Mouse (Mus musculus): ENCODE data around the gene Adamts12. TPM values are rescaled to one million over a fixed set of nuclear protein-coding genes. Genes with fewer than 3 reads are reported as not detected.

Gene Adamts12
- total RNA-seq, 2 experiments from 2014 or later: 6.8 to 7.1 TPM

DNA sequence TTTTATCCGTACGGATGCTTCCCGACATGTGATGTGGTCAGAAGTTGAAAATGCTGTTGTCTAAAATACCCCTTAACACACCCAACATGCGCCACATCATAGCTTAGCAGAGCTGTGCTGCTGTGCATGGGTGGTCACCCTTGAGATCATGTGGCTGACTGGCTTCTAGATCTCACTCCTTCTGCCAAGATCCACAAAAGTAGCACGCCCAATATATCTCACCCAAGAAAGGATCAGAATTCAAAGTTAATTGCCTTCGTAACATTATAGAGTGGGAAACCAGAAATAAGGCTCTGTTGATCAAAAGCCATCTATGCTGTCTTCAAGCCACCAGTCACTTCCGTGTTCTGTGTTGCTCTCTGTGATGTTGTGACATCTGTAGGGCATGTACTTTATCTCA is 3.3 kb downstream of the Adamts12 start:
- intact Hi-C loops (cut with DNase I): no loop called here

GRCm38 (mm10) chr15:11075726-11076361 is 11.3 kb downstream of the Adamts12 start:
- DNase-seq (ENCODE audit: low spot score): no peak
- intact Hi-C loops (cut with DNase I): no loop called here

More for the DNA sequence above, 3.3 kb downstream of the Adamts12 start:
- no peak for DNase-seq (ENCODE audit: low spot score)

DNA sequence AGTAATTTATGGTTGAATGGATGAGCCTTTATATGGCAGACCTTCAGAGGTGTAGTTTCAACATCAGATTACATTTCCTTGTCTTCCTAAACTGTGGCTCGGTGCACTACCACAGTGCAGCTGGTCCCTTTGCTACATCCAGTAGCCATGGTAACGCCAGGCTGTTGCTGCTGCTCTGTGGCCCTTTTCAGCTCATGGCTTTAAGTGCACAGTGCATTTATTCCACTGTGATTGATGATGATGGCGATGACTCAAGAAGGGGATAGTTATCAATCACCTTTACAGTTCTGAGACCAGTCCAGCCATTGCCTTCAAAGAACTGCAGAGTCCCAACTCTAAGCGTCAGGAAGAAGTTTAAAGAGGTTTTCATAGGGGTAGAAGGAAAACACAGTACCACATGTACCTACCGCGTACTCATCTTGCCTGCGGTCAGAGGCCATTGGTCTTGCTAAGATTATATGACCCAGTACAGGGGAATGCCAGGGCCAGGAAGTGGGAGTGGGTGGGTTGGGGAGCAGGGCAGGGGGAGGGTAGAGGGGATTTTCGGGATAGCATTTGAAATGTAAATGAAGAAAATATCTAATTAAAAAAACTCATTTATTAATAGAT is 18.5 kb downstream of the Adamts12 start:
- no peak for DNase-seq (ENCODE audit: low spot score)
- intact Hi-C loops (cut with DNase I): no loop called here

DNA sequence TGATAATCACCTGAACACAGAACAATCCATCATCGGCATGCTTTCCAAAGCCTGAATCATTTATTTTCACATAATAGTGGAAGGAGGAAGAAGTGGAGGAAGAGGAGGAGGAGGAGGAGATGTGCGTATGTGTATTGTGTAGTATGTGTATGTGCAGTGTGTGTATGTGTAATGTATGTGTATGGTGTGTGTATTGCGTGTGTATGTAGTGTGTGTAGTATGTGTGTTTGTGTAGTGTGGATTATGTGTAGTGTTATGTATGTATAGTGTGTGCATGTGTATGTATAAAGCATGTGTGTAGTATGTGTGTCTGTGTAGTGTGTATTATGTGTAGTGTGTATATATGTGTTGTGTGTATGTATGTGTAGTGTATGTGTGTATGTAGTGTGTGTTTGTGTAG is 19.1 kb downstream of the Adamts12 start:
- intact Hi-C loops (cut with DNase I): no loop called here
- no peak for DNase-seq (ENCODE audit: low spot score)

GRCm38 (mm10) chr15:11084241-11084992 is 19.8 kb downstream of the Adamts12 start:
- DNase-seq (ENCODE audit: low spot score): no peak
- intact Hi-C loops (cut with DNase I): no loop called here

GRCm38 (mm10) chr15:11084993-11085365 is 20.4 kb downstream of the Adamts12 start:
- no peak for DNase-seq (ENCODE audit: low spot score)
- intact Hi-C loops (cut with DNase I): no loop called here

- no peak for DNase-seq (ENCODE audit: low spot score)
- intact Hi-C loops (cut with DNase I): no loop called here
Observed at GRCm38 (mm10) chr15:11089494-11089893, 24.9 kb downstream of the Adamts12 start.

DNA sequence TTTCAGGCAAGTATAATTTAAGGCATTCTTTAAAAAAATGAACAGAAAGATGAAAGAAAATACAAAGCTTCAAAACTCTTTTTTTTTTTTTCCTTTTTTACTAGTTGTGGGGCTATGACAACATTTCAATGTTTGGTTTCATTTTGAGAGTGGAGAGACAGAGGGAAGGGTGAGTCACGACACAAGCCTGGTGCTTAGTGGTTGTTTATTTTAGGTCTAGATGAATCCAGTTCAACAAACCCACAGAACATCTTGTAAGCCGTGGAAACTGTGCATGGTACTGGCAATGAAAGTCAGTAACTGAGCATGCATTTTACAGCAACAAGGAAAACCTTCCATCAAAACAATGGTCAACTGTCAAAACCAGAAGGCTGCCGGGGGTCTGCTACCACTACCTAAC is 31.0 kb downstream of the Adamts12 start:
- no peak for DNase-seq (ENCODE audit: low spot score)
- intact Hi-C loops (cut with DNase I): no loop called here

DNA sequence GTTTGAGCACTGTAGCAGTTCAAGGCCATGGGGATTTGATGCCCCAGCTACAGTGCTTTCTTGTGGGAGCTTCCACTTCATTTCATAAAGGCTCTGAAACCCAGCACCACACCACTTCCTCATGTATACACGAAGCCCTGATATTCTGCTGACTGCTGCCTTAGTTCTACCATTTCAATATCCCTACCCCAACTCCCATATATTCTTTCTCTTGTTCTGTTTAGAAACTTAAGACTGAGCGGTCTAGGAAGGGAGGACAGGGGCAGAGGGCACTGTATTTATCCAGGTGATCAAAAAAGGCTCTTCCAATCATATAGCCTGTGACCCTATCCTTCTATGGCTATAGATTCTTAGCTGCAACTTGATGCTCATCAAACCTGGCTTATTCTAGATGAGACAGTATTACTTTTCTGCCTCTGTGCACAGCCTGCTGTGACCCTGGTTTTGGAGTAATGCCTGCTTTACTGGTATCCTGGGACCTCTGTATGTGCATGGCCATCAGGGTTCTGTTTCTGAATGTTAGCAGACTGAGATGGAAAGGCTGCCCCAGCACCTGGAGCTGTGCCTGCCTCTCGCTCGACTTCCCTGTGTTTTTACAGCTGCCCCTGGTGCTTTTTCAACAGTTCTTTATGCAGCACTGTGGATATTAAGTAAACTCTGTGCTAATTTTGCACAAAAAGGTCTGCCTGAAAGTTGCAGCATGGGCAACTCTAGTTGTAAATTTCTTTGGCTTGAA is 33.5 kb downstream of the Adamts12 start:
- intact Hi-C loops (cut with DNase I): no loop called here
- DNase-seq (ENCODE audit: low spot score): no peak

GRCm38 (mm10) chr15:11098940-11099339 is 34.4 kb downstream of the Adamts12 start:
- intact Hi-C loops (cut with DNase I): no loop called here
- no peak for DNase-seq (ENCODE audit: low spot score)

GRCm38 (mm10) chr15:11100917-11101316 is 36.3 kb downstream of the Adamts12 start:
- intact Hi-C loops (cut with DNase I): no loop called here
- no peak for DNase-seq (ENCODE audit: low spot score)

GRCm38 (mm10) chr15:11105101-11105500 is 40.5 kb downstream of the Adamts12 start:
- DNase-seq (ENCODE audit: low spot score): no peak
- intact Hi-C loops (cut with DNase I): no loop called here

- no peak for DNase-seq (ENCODE audit: low spot score)
- intact Hi-C loops (cut with DNase I): no loop called here
Observed at GRCm38 (mm10) chr15:11107376-11107775, 42.8 kb downstream of the Adamts12 start.

GRCm38 (mm10) chr15:11114631-11115197 is 50.1 kb downstream of the Adamts12 start:
- DNase-seq (ENCODE audit: low spot score): no peak
- intact Hi-C loops (cut with DNase I): loop anchor here (10.0 kb wide), 1 partner anchor 90 kb away; no protein-coding TSS in a partner anchor

DNA sequence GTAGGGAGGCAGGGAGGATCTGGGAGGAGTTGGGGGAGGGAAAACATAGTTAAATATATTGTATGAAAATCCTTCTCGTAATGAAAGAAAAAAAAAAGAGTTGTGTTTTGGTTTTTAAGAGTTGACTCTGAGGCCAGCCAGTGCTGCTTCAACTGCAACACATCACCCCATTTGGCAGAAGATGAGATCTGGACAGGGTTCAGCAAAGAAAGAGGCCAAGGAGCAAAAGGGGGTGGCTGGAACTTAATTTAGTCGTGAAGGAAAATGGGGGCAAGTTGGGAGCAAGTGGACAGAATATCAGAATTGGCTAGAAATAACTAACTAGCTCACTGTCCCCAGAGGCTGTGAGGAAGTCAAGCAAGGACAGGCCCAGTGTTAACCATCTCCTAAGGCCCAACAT is 51.7 kb downstream of the Adamts12 start:
- DNase-seq (ENCODE audit: low spot score): peak; percentile 77
- intact Hi-C loops (cut with DNase I): loop anchor here (10.0 kb wide), 1 partner anchor 88 kb away; no protein-coding TSS in a partner anchor

- intact Hi-C loops (cut with DNase I): loop anchor here (10.0 kb wide), 1 partner anchor 88 kb away; no protein-coding TSS in a partner anchor
- DNase-seq (ENCODE audit: low spot score): no peak
Observed at GRCm38 (mm10) chr15:11116853-11117252, 52.3 kb downstream of the Adamts12 start.

- no peak for DNase-seq (ENCODE audit: low spot score)
- intact Hi-C loops (cut with DNase I): loop anchor here (10.0 kb wide), 1 partner anchor 86 kb away; no protein-coding TSS in a partner anchor
Observed at GRCm38 (mm10) chr15:11118371-11118770, 53.8 kb downstream of the Adamts12 start.

GRCm38 (mm10) chr15:11121721-11122120 is 57.1 kb downstream of the Adamts12 start:
- intact Hi-C loops (cut with DNase I): no loop called here
- DNase-seq (ENCODE audit: low spot score): no peak

GRCm38 (mm10) chr15:11125361-11125760 is 60.8 kb downstream of the Adamts12 start:
- DNase-seq (ENCODE audit: low spot score): no peak
- intact Hi-C loops (cut with DNase I): no loop called here

- intact Hi-C loops (cut with DNase I): no loop called here
- DNase-seq (ENCODE audit: low spot score): no peak
Observed at GRCm38 (mm10) chr15:11128457-11128856, 63.9 kb downstream of the Adamts12 start.

All from heart, postnatal 25 days (tissue).